Mouse (Mus musculus): ENCODE measurements around the gene Haus3.

The Haus3 gene

GRCm38 (mm10) chr5:34186961-34187391 is 17.6 kb upstream of the Haus3 start:
- peak; percentile 48 for DNase-seq (ENCODE audit: low spot score)

DNA sequence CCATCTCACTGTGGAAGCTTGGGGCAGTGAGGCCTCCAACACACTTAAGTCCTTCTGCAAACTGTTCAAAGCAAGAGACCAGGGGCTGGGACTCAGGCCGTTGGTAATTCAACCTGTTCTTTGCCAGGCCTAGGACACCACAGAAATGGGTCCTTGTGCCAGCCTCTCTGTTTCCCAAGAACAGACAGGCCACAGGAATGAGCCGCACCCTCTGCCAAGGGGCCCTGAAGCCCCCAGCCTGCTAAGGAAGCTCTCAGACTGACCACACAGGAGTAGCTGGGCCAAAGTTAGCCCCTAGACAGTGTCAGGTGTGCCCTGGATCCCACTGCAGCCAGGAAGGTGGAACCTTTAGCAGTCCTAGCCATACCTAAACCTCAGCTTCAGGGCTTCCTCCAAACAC is 17.1 kb upstream of the Haus3 start:
- DNase-seq (ENCODE audit: low spot score): no peak

DNA sequence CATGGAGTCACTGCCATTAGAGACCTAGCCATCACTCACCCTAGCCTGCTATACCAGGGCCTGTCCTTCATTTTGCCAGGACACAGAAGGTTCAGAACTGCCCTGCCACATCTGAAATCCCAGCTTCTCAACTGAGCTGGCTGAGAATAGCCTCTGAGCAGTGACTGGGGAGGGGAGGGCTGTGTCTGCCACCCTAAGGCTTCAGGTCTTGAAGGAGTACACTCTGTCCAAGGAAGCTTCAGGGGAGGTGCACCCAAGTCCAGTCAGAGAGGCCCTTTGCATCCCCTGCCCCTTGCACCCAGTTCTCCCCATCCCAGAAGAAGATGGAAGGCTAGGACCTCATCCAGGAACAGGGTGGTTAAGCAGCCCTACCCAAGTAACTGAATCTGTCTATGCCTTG is 16.5 kb upstream of the Haus3 start:
- no peak for DNase-seq (ENCODE audit: low spot score)

GRCm38 (mm10) chr5:34185051-34185580 is 15.8 kb upstream of the Haus3 start:
- DNase-seq (ENCODE audit: low spot score): no peak

DNA sequence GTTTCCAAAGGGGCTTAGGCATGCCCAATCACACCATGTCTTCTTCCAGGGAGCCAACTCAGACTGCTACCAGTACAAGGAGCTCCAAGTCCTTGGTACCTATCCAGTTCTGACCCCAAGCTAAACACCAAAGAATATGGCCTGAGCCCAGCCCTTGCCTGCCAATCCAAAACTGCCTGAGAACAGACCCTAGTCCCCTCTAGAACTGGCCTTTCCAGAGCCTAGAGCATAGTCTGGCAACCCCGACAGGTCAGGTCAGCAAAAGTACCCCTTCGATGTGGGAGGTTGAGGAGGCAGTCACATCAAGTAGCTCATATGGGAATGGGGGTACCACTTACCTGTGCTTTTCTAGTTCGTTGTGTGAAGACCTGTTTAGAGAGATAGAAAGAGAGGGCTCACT is 14.6 kb upstream of the Haus3 start:
- no peak for DNase-seq (ENCODE audit: low spot score)

GRCm38 (mm10) chr5:34183156-34183880 is 14.0 kb upstream of the Haus3 start:
- DNase-seq (ENCODE audit: low spot score): no peak

- DNase-seq (ENCODE audit: low spot score): no peak
Observed at GRCm38 (mm10) chr5:34182486-34182885, 13.2 kb upstream of the Haus3 start.

DNA sequence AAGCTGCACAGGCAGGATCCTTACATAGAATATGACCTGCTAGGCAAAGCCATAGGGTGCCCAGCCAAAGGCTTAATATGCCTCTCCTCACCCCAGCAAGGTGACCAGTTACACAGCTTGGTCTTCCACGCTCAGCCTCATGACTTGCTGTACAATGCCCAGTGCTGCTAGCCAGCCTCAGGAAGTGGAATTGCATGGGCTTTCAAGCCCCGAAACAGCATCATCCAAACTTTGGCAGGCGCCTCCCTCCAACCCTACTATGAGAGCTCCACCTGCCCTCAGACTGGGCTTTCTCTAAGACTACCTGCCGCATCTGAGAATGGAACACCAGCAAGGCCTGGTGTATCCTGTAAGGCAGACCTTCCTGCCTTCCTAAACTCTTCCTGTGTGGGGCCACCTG is 8.5 kb upstream of the Haus3 start:
- DNase-seq (ENCODE audit: low spot score): no peak

GRCm38 (mm10) chr5:34177091-34177490 is 7.8 kb upstream of the Haus3 start:
- DNase-seq (ENCODE audit: low spot score): no peak

DNA sequence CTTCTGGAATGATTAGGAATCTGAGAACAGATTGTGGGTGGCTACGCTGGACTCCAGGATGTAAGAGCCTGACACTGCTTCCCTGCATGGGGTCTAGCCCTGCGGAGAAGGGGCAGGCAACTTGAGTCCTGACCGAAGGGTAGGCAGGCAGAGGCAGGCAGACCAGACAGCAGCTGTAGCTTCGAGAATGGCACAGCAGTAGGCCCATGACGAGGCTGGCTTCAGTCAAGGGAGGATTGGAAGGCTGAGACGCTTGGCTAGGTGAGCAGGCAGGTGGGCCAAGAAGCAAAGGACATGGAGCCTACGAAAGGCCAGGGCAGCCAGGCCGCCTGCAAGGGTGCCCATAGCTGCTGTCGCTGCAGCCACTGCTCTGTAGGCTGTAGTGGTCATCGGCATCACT is 7.4 kb upstream of the Haus3 start:
- DNase-seq (ENCODE audit: low spot score): no peak

GRCm38 (mm10) chr5:34175403-34175694 is 6.0 kb upstream of the Haus3 start:
- DNase-seq (ENCODE audit: low spot score): no peak

DNA sequence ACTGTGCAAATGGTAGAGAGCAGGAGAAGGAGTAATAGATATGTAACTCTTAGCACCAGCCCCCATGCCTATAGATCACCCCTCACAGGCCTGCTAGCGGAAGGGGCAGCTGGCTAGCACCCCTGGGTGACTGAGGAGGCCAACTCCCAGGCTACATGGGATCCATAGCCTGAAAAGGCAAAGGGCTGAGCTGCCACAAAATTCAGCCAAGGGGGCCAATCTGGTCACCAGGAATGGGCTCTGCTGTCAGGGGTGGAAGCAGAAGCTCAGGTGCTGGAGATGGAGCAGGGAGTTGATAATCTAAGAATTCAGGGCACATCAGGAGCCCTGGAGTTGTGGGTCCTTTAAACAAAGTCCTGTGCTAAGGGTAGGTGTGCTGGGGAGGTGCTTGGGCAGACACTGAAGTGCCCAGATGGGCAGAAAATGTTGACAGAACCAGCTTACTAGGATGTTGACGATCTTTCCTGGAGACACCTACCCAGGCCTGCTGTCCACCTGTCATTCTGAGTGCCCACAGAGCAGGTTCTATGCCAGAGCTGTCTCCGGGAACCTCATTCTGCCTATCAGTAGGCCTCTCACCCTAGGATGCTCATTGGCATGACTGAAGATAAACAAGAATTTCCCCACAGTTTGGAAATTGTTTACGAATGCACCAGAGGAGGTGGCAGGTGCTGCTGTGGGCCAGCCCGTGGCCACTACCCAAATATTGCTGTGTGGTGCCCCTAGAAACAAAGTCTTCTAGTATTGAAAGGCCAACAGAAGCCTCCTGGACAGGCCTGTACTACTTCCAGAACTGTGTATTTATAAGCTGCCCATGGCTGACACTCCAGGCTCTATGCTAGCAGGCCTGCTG is 5.4 kb upstream of the Haus3 start:
- no peak for DNase-seq (ENCODE audit: low spot score)

- DNase-seq (ENCODE audit: low spot score): no peak
Observed at GRCm38 (mm10) chr5:34174021-34174420, 4.7 kb upstream of the Haus3 start.

- peak; percentile 3 for DNase-seq (ENCODE audit: low spot score)
Observed at GRCm38 (mm10) chr5:34170726-34171125, 1.4 kb upstream of the Haus3 start.

- no peak for DNase-seq (ENCODE audit: low spot score)
Observed at GRCm38 (mm10) chr5:34169954-34170353, 627 bp upstream of the Haus3 start.

DNA sequence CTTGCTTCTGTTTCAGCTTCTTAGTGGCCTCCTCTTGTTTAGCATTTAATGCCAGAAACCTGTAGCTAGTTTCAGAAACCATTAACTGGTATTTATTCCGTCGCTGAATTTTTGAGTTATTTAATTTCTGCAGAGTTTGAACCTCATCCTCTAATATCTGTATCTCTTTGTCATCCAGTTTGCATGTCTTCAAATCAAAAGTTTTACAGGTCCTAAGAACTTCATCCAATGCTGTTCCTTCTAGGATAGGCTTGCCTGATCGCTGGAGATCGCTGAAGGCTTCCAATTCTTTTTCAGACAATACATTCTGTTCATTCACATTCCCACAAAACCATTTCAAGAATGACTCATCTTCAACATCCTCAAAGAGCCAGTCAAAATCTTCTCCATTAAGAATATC is 1.5 kb downstream of the Haus3 start:
- peak; percentile 10 for DNase-seq (ENCODE audit: low spot score)

DNA sequence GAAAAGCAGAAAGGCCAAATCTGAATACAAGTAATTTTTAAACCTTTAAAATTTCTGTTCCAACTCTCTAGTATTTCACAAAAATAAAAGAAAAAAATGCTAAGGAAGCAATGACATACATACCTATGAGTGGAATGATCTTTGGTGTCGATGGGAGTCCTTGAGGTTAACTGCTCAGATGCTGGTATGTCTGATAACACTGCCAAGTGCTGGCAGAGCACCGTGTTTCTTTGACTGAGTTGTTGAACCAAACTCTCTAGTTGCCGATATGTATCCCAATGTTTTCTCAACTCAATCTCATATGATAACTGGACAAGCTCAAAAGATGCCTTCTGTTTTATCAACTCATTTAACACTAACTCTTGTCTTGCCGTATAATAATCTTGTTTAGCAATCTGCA is 3.5 kb downstream of the Haus3 start:
- no peak for DNase-seq (ENCODE audit: low spot score)

DNA sequence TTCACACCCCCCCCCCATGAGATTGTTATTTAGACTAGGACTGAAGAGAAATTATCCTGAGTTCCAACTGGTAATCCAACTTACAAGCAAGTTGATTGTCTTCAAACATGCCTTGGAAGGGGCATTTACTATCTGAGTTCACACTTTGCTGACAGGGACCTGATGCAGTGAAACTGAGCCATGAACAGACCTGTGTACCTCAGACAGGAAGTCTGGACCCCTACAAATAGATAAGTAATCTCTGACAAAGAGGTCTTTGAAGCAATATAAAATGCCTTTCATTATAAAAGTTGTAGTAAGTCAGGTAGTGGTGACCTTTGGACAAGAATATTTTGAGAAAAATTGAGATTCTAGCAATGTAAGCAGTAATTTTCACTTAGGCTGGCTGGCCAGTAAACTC is 20.9 kb downstream of the Haus3 start:
- no peak for DNase-seq (ENCODE audit: low spot score)

DNA sequence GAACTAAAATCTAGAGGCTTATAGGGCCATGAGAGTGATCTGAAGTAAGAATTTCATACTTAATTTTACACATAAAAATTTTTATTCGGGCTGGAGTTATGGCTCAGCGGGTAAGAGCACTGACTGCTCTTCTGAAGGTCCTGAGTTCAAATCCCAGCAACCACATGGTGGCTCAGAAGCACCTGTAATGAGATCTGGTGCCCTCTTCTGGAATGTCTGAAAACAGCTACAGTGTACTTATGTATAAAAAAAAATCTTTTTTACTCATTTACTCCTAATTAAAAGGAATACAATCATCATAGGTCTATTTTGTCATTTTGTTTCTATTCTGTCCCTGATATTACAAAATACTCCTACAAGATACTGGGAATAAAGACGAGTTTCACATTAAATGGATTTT is 21.8 kb downstream of the Haus3 start:
- DNase-seq (ENCODE audit: low spot score): no peak

GRCm38 (mm10) chr5:34139751-34140150 is 29.6 kb downstream of the Haus3 start:
- DNase-seq (ENCODE audit: low spot score): peak; percentile 50

DNA sequence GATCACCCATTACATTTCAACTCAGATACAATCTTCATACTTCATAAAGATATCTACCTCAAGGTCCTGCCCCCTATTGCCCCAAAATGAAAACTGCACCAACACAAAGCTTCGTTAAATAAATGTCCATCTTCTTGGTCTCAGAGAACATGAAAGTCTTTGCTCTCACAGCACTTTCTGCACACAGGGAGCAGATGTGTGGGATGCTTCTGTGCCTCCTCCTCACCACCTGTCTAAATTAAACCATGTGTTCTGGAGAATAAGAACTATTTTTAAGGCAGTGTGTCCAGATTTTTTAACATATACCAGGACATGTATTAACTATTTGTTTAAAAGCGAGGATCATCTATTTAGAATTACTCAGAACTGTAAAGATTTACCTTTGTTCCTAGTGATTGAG is 36.6 kb downstream of the Haus3 start:
- DNase-seq (ENCODE audit: low spot score): no peak

GRCm38 (mm10) chr5:34124131-34124530 is 45.2 kb downstream of the Haus3 start:
- peak; percentile 6 for DNase-seq (ENCODE audit: low spot score)

DNA sequence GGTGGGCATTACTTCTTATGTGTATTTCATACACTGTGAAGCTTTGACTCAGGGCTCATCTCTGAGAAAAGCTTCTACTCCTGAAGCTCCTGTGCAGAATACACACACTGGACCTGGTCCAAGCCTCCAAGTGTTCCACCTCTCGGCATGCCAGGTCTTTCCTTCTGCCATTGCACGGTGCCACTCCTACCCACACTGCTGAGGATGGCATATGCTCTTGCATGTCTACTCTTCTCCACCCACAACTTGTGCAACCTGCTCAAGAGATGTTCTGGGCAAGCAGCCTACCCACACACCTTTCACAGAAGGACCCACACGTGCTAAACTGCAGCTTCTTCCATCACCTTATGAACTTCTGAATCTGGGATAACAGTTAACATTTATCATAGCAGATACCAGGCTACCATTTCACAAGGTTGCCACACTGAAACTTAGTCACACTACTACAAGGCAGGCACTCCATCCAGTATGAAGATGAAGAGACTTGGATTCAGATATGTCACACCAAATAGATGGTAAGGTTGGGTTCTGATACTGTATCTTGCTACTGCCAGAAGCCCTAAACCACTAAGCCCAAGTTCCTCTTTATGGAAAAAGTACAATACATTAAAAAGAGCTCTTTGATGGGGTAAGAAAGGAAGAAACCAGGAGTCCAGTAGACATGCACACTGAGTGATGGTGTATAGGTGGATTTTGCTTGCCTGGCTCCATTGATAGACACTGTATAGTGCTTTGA is 50.0 kb downstream of the Haus3 start:
- no peak for DNase-seq (ENCODE audit: low spot score)
